23 mouse cellular contexts compared by ENCODE assay signal in the genomic region with DNA sequence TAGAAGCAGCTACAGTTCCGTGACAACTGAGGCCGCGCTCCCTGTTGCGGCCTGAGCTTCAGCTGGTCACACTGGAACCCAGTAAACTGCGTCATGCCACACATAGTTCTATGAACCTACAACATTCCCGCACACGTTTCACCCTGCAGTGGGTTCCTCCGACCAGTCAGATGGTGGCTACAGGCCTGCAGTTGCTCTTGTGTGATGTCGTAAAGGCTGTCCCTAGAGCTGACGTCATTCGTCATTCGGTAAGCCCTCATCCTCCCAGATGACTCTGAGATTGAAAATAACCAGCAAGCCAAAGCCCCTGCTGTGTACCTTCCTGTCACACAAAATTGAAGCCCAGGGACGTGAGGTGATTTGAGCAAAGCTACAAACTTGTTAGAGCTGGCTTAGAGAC.
DNase-seq lines count a peak whose midpoint lies in the region; TF ChIP-seq lines count a peak whose summit lies in the region.
"Had no signal": no experiment of that assay in that cellular context is flagged by ENCODE, and none has a peak within 500 bp of the region (broad histone marks: within the 10 kb centered on the region; RNA-seq: fewer than 3 reads in every experiment).

No protein-coding gene starts in this region.

- H3K27me3 ChIP-seq in heart, adult 2 months (ENCODE audit: control insufficient read depth, insufficient read depth, low read length): no peaks in the 10 kb centered on the region
- no peaks in the 10 kb centered on the region for H3K27me3 ChIP-seq in limb, embryonic 10.5 days (ENCODE audit: low read depth, poor library complexity, severe bottlenecking)
- H3K27me3 ChIP-seq: embryonic facial prominence, embryonic 12.5 days; forebrain, embryonic 13.5 days; heart, embryonic 12.5 days; hindbrain, embryonic 13.5 days; liver, embryonic 13.5 days; lung, embryonic 15.5 days; midbrain, embryonic 12.5 days had no signal

- TF ChIP-seq POLR2A in heart, adult 2 months (IDR thresholded peaks at IDR 0.05; ENCODE audit: insufficient read depth, low read depth, low read length): no peak

- TF ChIP-seq CTCF in heart, adult 2 months (IDR thresholded peaks at IDR 0.05): no peak

- H3K9ac ChIP-seq in heart, adult 2 months (ENCODE audit: low read depth, low read length): no peak overlapping the region
- H3K9ac ChIP-seq: embryonic facial prominence, embryonic 12.5 days; forebrain, embryonic 13.5 days; heart, embryonic 12.5 days; hindbrain, embryonic 13.5 days; liver, embryonic 13.5 days; lung, embryonic 15.5 days; midbrain, embryonic 12.5 days had no signal

- peak overlapping the region; percentile 88 for H3K27ac ChIP-seq in heart, adult 2 months
- peak overlapping the region; percentile 74 for H3K27ac ChIP-seq in limb, embryonic 10.5 days
- H3K27ac ChIP-seq: embryonic facial prominence, embryonic 12.5 days; forebrain, embryonic 13.5 days; hindbrain, embryonic 13.5 days; left cerebral cortex, adult 2 months; liver, embryonic 13.5 days; lung, embryonic 15.5 days; midbrain, embryonic 12.5 days had no signal

- DNase-seq in heart, adult 2 months: peak in 1 of 2 experiments; percentile 36
- DNase-seq in heart, adult 18-20 months: no peak
- DNase-seq in kidney, postnatal 10 days: peak; percentile 16
- no peak for DNase-seq in kidney, adult 11 months
- DNase-seq in T-cell, adult 2 months (ENCODE audit: low spot score): peak; percentile 22
- no peak for DNase-seq in limb, embryonic 10.5 days (ENCODE audit: low spot score)
- no peak for DNase-seq in c-Kit-positive CD71-positive TER-119-positive erythroid progenitor cells, embryonic 14.5 days (ENCODE audit: low spot score)
- DNase-seq: cerebellum, adult 8-10 months; kidney, adult 9 months; kidney, postnatal 4 days; layer of hippocampus, adult 9-11 months; left cerebral cortex, postnatal 4 days; liver, embryonic 13.5 days; retina, postnatal 1 day; right cerebral cortex, postnatal 4 days had no signal

- H3K4me1 ChIP-seq in heart, adult 2 months (ENCODE audit: control insufficient read depth, insufficient read depth, low read length): peaks cover 28% of the 10 kb centered on the region
- peaks cover 32% of the 10 kb centered on the region for H3K4me1 ChIP-seq in limb, embryonic 10.5 days
- H3K4me1 ChIP-seq: forebrain, embryonic 13.5 days; midbrain, embryonic 12.5 days had no signal

- intact Hi-C loops in heart, adult 2 months (cut with DNase I): loop anchor here (5.0 to 10.0 kb wide), 2 partner anchors 119 to 412 kb away; no protein-coding TSS in a partner anchor

- H3K36me3 ChIP-seq in heart, adult 2 months (ENCODE audit: control insufficient read depth, insufficient read depth, low read length): no peaks in the 10 kb centered on the region
- H3K36me3 ChIP-seq in limb, embryonic 10.5 days: no peaks in the 10 kb centered on the region
- H3K36me3 ChIP-seq: embryonic facial prominence, embryonic 12.5 days; heart, embryonic 12.5 days; hindbrain, embryonic 13.5 days; liver, embryonic 13.5 days; lung, embryonic 15.5 days; midbrain, embryonic 12.5 days had no signal

- WGBS in heart, adult 2 months: 61% methylated on average over 13 of the region's 13 CpGs
- 65% methylated on average over 13 of the region's 13 CpGs for WGBS in limb, embryonic 10.5 days

- TF ChIP-seq EP300 in heart, adult 2 months (IDR thresholded peaks at IDR 0.05; ENCODE audit: insufficient read depth, low read depth, low read length): no peak

- H3K4me3 ChIP-seq in heart, adult 2 months: no peak overlapping the region
- H3K4me3 ChIP-seq in limb, embryonic 10.5 days: no peak overlapping the region
- H3K4me3 ChIP-seq: embryonic facial prominence, embryonic 12.5 days; erythroblast, embryonic 14.5 days; forebrain, embryonic 13.5 days; heart, embryonic 12.5 days; hindbrain, embryonic 13.5 days; left cerebral cortex, adult 2 months; liver, embryonic 13.5 days; lung, embryonic 15.5 days; midbrain, embryonic 12.5 days had no signal

- no peaks in the 10 kb centered on the region for H3K79me2 ChIP-seq in heart, adult 2 months (replicated peaks; ENCODE audit: control insufficient read depth, insufficient read depth, low read length)

- H3K9me3 ChIP-seq in limb, embryonic 10.5 days (replicated peaks): no peaks in the 10 kb centered on the region
- H3K9me3 ChIP-seq: embryonic facial prominence, embryonic 12.5 days; forebrain, embryonic 13.5 days; heart, embryonic 12.5 days; hindbrain, embryonic 13.5 days; liver, embryonic 13.5 days; lung, embryonic 15.5 days; midbrain, embryonic 12.5 days had no signal

Comparison
In these comparisons a context has a peak if more than half of its experiments do, and no peak if none do; other contexts are left out.
1. DNase-seq: peak in kidney, postnatal 10 days (single experiment) and T-cell, adult 2 months (single experiment); none in heart, adult 18-20 months (0 of 2), kidney, adult 11 months (single experiment), limb, embryonic 10.5 days (single experiment) and c-Kit-positive CD71-positive TER-119-positive erythroid progenitor cells, embryonic 14.5 days (single experiment).